ENCODE assay signal across 19 mouse cellular contexts in the genomic region with DNA sequence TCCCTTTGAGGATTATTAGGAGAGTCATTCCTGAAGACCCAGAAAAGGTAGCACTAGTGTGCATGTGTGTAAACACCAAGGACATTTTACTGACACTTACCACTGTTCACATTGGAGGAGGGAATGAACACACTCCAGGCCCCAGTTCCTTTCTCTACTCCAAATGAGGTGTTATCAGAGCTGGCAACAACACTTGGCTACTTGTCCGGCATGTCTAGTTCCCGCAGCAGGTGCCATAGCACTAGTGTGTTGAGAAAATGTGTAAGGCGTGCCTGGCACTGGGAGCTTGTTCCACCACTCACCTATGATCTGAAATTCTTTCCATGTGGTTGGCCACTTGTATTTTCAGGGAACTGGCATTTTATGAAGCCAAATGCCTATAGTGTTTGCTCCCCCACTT.
DNase-seq lines count a peak whose midpoint lies in the region; ATAC-seq and TF ChIP-seq lines count a peak whose summit lies in the region.
"Had no signal": no experiment of that assay in that cellular context is flagged by ENCODE, and none has a peak within 500 bp of the region (broad histone marks: within the 10 kb centered on the region; RNA-seq: fewer than 3 reads in every experiment).

No protein-coding gene starts in this region.

- intact Hi-C loops in heart, postnatal 14 days (cut with DNase I), result no loop called here

- peaks cover 28% of the 10 kb centered on the region for H3K4me1 ChIP-seq in heart, embryonic 11.5 days (ENCODE audit: control insufficient read depth, insufficient read depth, low read length)

- H3K4me3 ChIP-seq in heart, embryonic 11.5 days (ENCODE audit: low read depth, low read length), result no peak overlapping the region
- no peak overlapping the region for H3K4me3 ChIP-seq in layer of hippocampus, adult 2 months
- H3K4me3 ChIP-seq: limb, embryonic 12.5 days; liver, embryonic 13.5 days; myocyte; neural tube, embryonic 15.5 days had no signal

- peak overlapping the region; percentile 64 for H3K27ac ChIP-seq in heart, embryonic 11.5 days (ENCODE audit: low read depth, low read length)
- no peak overlapping the region for H3K27ac ChIP-seq in layer of hippocampus, adult 2 months
- H3K27ac ChIP-seq: hindbrain, postnatal 0 days; kidney, postnatal 0 days; limb, embryonic 12.5 days; liver, embryonic 13.5 days; neural tube, embryonic 15.5 days had no signal

- H3K4me2 ChIP-seq in heart, embryonic 11.5 days, result no peak overlapping the region
- H3K4me2 ChIP-seq: limb, embryonic 12.5 days; liver, embryonic 13.5 days; neural tube, embryonic 15.5 days had no signal

- H3K9me3 ChIP-seq in heart, embryonic 11.5 days (replicated peaks; ENCODE audit: control insufficient read depth, low read length), result no peaks in the 10 kb centered on the region
- H3K9me3 ChIP-seq: limb, embryonic 12.5 days; liver, embryonic 13.5 days; neural tube, embryonic 15.5 days had no signal

- 0 out of 2 replicates have a peak, but pooled peaks have one; percentile 23 for ATAC-seq in heart, embryonic 11.5 days (replicated peaks; ENCODE audit: insufficient number of reproducible peaks, low FRiP score, low TSS enrichment)
- ATAC-seq: forebrain, postnatal 0 days; hindbrain, postnatal 0 days had no signal

- WGBS in heart, embryonic 11.5 days (ENCODE audit: insufficient replicate concordance), result 44% methylated on average over 3 of the region's 3 CpGs

- DNase-seq in cerebellum, postnatal 25 days, result peak; percentile 22 to 46
- no peak for DNase-seq in cerebellum, postnatal 10 days
- peak; percentile 19 for DNase-seq in brain, adult 2 months (ENCODE audit: low read depth, low spot score)
- peak; percentile 23 to 59 for DNase-seq in heart, postnatal 14 days
- DNase-seq in layer of hippocampus, adult 2 months (ENCODE audit: low spot score in 2 of 2), result no peak
- no peak for DNase-seq in right cerebral cortex, postnatal 25 days
- DNase-seq in adrenal gland, postnatal 14 days, result no peak
- DNase-seq: adrenal gland, postnatal 25 days; forebrain, postnatal 0 days; kidney, adult 11 months; liver, embryonic 13.5 days; midbrain, embryonic 14.5 days; right cerebral cortex, postnatal 4 days had no signal

- H3K27me3 ChIP-seq in heart, embryonic 11.5 days (ENCODE audit: control insufficient read depth, insufficient read depth, low read length), result no peaks in the 10 kb centered on the region
- H3K27me3 ChIP-seq: limb, embryonic 12.5 days; liver, embryonic 13.5 days; neural tube, embryonic 15.5 days had no signal

- H3K36me3 ChIP-seq in heart, embryonic 11.5 days (ENCODE audit: control insufficient read depth, insufficient read depth, low read length), result no peaks in the 10 kb centered on the region
- H3K36me3 ChIP-seq: limb, embryonic 12.5 days; liver, embryonic 13.5 days; neural tube, embryonic 15.5 days had no signal

- no peak for TF ChIP-seq CTCF in layer of hippocampus, adult 2 months (conservative IDR thresholded peaks at IDR 0.05)

- no peak overlapping the region for H3K9ac ChIP-seq in heart, embryonic 11.5 days (ENCODE audit: low read depth, low read length)
- H3K9ac ChIP-seq: forebrain, postnatal 0 days; limb, embryonic 12.5 days; liver, embryonic 13.5 days; neural tube, embryonic 15.5 days had no signal

Comparison
In these comparisons a context has a peak if more than half of its experiments do, and no peak if none do; other contexts are left out.
1. DNase-seq: peak in cerebellum, postnatal 25 days (2 of 2), brain, adult 2 months (single experiment) and heart, postnatal 14 days (2 of 2); none in cerebellum, postnatal 10 days (0 of 2), layer of hippocampus, adult 2 months (0 of 2), right cerebral cortex, postnatal 25 days (single experiment) and adrenal gland, postnatal 14 days (single experiment).